Mouse (Mus musculus) midbrain, postnatal 0 days (tissue): Measurements from ENCODE around the gene Olfr286. TPM values are rescaled to one million over a fixed set of nuclear protein-coding genes. Genes with fewer than 3 reads are reported as not detected.

Experiments used
- ATAC-seq: fragments of 200-750 bp; cut with Nextera tagmentation; 2 replicates; pipeline ENCODE4 v1.8.0; 2017; ENCODE audit warnings: moderate number of reproducible peaks, mild to moderate bottlenecking, moderate TSS enrichment, moderate library complexity; ENCODE audit not compliant: low FRiP score
- DNase-seq: peaks from one replicate; pipeline ENCODE4 v3.0.0-alpha.2; 2015; ENCODE audit warnings: low spot score
- H3K27ac ChIP-seq: fragments of 300-500 bp; sonication (generic); 2 replicates; pipeline ENCODE4 v1.5.1; 2014; ENCODE audit warnings: low read depth, mild to moderate bottlenecking, low read length, mixed read lengths
- H3K27me3 ChIP-seq: fragments of 300-500 bp; sonication (generic); 2 replicates; pipeline ENCODE4 v1.6.1; 2014; ENCODE audit warnings: low read length, control low read depth, mixed read lengths; ENCODE audit not compliant: insufficient read depth
- H3K36me3 ChIP-seq: fragments of 300-500 bp; sonication (generic); 2 replicates; pipeline ENCODE4 v1.6.1; 2014; ENCODE audit warnings: low read length, control low read depth, mixed read lengths; ENCODE audit not compliant: insufficient read depth
- H3K4me1 ChIP-seq: fragments of 300-500 bp; sonication (generic); 2 replicates; pipeline ENCODE4 v1.6.1; 2014; ENCODE audit warnings: mild to moderate bottlenecking, control low read depth, antibody characterized with exemption, low read length, mixed read lengths; ENCODE audit not compliant: insufficient read depth
- H3K4me2 ChIP-seq: fragments of 300-500 bp; sonication (generic); 2 replicates; pipeline ENCODE4 v1.6.1; 2014; ENCODE audit warnings: low read depth, mild to moderate bottlenecking, low read length, mixed read lengths; ENCODE audit not compliant: poor library complexity, severe bottlenecking
- H3K4me3 ChIP-seq: fragments of 300-500 bp; sonication (generic); 2 replicates; pipeline ENCODE4 v1.5.1; 2014; ENCODE audit warnings: low read depth, mild to moderate bottlenecking, low read length, moderate library complexity
- H3K9ac ChIP-seq: fragments of 300-500 bp; sonication (generic); replicated peaks from 2 replicates; pipeline ENCODE4 v1.6.1; 2014; ENCODE audit warnings: mild to moderate bottlenecking, low read length, moderate library complexity, mixed read lengths; ENCODE audit not compliant: poor library complexity, severe bottlenecking
- H3K9me3 ChIP-seq: fragments of 300-500 bp; sonication (generic); 2 replicates; pipeline ENCODE4 v1.6.1; 2016; ENCODE audit warnings: low read length, control low read depth
- CTCF ChIP-seq: IDR thresholded peaks from 2 replicates; pipeline ENCODE4 v1.5.1; 2016; ENCODE audit warnings: antibody characterized with exemption, mild to moderate bottlenecking
- WGBS: fragments of 180-500 bp; shearing (Covaris S2); extraction: QIAGEN DNeasy Blood & Tissue Kit; methylation state at CpG from one replicate; pipeline ENCODE4 v1.1.7; 2014; 5-methylcytosine and 5-hydroxymethylcytosine counted together
- polyA plus RNA-seq: library from polyadenylated mRNA; unstranded; fragments of >200 nt; fragmentation: Nextera tagmentation; extraction: Ambion mirVana; gene quantifications from 2 replicates; pipeline ENCODE4 v1.2.1, GENCODE M21; 2015
- total RNA-seq: library from RNA; depleted of rRNA; stranded (reverse); fragments of >200 nt; gene quantifications from 2 replicates; pipeline ENCODE4 v1.2.3, GENCODE M21; 2014

The Olfr286 gene
- total and polyA plus RNA-seq, 2 experiments from 2014 or later: not detected

DNA sequence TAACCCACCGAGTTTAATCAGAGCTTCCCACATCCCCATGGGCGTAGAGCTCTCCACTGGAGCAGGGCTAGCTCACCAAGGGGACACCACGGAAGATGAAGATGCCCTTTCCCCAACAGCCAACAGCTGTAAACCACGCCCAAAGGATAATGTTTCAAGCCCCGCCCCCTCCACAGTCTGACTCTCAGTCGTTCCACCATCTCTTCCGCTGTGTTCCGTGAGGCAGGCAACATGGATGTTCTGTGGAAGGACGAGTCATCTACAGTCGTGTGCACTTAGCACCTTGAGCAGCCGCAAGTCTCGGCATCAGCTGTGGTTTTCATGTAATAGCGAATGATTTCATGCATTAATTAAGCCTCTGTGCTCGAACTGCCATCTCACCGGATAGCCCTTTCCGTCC is 8.6 kb downstream of the Olfr286 start:
- Histone ChIP-seq H3K4me1 (no peaks in the 10 kb centered on the region), H3K27me3 (no peaks in the 10 kb centered on the region), H3K9ac (no peak overlapping the region), H3K27ac (no peak overlapping the region), H3K36me3 (no peaks in the 10 kb centered on the region), H3K9me3 (no peaks in the 10 kb centered on the region), H3K4me3 (no peak overlapping the region), H3K4me2 (no peak overlapping the region)
- ATAC-seq (no peak), DNase-seq (peak; percentile 2)
- TF ChIP-seq CTCF: no peak
- WGBS: 51% methylated on average over 16 of the region's 16 CpGs

DNA sequence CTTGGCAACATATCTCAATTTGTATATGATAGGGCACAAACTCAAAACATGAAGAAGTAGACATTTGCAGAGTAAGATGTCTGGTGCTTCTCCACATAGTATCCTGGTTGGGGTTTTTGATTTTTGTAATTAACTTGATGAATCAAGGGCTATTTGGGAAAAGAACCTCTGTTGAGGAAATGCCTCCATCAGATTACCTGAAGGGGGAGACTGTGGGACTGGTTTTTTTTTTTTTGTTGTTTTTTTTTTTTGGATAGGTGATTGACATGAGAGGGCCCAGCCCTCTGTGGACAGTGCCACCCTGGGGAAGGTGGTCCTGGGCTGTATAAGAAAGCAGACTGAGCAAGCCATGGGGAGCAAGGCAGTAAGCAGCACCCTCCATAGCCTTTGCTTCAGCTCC is 11.9 kb downstream of the Olfr286 start:
- Histone ChIP-seq H3K4me2 (no peak overlapping the region), H3K27ac (no peak overlapping the region), H3K4me1 (no peaks in the 10 kb centered on the region), H3K9ac (no peak overlapping the region), H3K36me3 (no peaks in the 10 kb centered on the region), H3K9me3 (no peaks in the 10 kb centered on the region), H3K27me3 (no peaks in the 10 kb centered on the region), H3K4me3 (no peak overlapping the region)
- ATAC-seq: no peak
- DNase-seq: no peak
- no peak for TF ChIP-seq CTCF

DNA sequence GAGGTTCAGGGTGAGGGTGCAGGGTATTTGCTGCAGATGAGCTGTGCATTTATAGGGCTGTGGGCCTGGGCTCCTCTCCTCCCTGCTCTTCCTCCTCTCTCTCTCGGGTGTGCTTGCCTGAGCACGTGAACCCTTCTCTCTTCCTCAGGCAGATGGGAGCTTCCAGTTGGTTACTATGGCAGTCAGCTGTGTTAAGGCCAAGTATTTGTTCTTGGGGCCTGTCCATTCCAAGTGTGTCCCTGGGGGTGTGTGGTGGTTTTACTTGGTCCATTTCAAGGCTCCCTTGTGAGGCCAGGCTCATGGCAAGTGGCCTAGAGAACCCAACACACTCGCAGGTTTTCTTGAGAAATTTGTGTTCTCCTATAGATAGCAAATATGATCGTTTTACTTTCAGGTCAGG is 13.4 kb downstream of the Olfr286 start, which contains the start of the genes Gm44579 and Olfr287:
TSS of gene Gm44579 (minus strand) at position 101 of the 400 bp plus-strand sequence.
TSS of gene Olfr287 (minus strand) at position 180 of the 400 bp plus-strand sequence.
- Histone ChIP-seq H3K9me3 (no peaks in the 10 kb centered on the region), H3K9ac (no peak within 1 kb of the TSS), H3K4me1 (no peaks in the 10 kb centered on the region), H3K36me3 (no peaks in the 10 kb centered on the region), H3K27ac (no peak within 1 kb of the TSS), H3K4me3 (no peak within 1 kb of the TSS), H3K27me3 (no peaks in the 10 kb centered on the region), H3K4me2 (no peak within 1 kb of the TSS)
- no peak for TF ChIP-seq CTCF
- DNase-seq (peak; percentile 41), ATAC-seq (no peak)
- 77% methylated on average over 4 of the region's 4 CpGs for WGBS

DNA sequence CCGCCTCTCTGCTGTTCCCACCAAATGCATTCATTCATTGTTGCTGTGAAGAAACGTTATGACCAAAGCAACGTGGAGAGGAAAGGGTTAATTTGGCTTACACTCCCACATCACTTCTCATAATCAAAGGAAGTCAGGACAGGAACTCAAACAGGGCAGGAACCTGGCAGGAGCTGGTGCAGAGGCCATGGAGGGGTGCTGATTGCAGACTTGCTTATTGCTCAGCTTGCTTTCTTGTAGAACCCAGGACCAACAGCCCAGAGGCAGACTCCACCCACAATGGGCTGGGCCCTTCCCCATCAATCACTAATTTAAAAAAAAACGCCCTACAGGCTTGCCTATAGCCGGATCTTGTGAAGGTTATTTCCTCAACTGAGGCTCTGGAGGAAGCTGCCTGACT is 20.1 kb downstream of the Olfr286 start:
- Histone ChIP-seq H3K27ac (no peak overlapping the region), H3K9me3 (no peaks in the 10 kb centered on the region), H3K4me3 (no peak overlapping the region), H3K36me3 (no peaks in the 10 kb centered on the region), H3K4me2 (no peak overlapping the region), H3K27me3 (no peaks in the 10 kb centered on the region), H3K9ac (no peak overlapping the region), H3K4me1 (no peaks in the 10 kb centered on the region)
- ATAC-seq (no peak), DNase-seq (no peak)
- no peak for TF ChIP-seq CTCF
- 72% methylated on average over 5 of the region's 5 CpGs for WGBS

DNA sequence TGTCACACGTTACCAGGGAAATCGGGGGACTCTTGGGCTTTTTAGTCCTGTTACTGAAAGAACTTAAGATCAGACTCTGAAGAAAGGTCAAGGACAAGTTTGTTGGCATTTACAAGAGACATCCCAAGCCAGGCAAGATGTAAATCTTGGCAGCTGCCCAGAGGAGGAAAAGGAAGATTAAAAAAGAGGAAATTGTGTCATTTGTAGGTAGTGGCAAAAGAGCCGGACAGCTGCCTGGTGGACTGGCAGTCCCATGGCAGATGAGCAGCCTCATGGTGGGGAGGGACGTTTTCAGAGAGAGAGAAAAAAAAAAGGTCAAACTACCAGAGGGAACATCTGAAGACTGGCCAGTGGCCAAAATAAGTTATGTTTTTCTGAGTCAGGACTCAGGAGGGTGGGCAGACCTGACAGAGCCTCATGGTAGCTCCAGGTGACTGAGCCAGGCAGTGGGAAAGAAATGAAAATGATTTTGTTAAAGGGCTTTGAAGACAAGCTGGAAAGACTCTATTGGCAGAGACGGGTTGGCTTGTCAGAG is 20.8 kb downstream of the Olfr286 start:
- no peak for TF ChIP-seq CTCF
- Histone ChIP-seq H3K9ac (no peak overlapping the region), H3K9me3 (no peaks in the 10 kb centered on the region), H3K27ac (no peak overlapping the region), H3K4me3 (no peak overlapping the region), H3K36me3 (no peaks in the 10 kb centered on the region), H3K27me3 (no peaks in the 10 kb centered on the region), H3K4me2 (no peak overlapping the region), H3K4me1 (no peaks in the 10 kb centered on the region)
- WGBS: 81% methylated on average over 5 of the region's 5 CpGs
- DNase-seq: no peak
- no peak for ATAC-seq

DNA sequence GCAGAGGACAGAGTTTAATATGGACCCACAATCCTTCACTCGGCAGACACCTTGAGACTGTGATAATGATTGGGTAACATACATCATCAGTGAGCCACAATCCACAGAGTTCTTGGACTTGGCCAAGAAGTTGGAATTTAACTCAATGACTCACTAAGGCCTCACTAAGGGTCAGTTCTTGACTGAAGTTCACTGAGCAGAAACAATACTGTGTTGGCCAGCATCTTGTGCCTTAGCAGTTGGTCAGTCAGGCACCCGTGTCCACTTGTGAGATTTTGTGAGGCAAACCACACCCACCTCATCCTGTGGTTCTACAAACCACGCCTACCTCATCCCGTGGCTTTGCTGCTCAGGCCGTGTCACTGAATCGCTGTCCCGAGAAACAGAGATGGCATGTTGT is 24.6 kb downstream of the Olfr286 start:
- Histone ChIP-seq H3K27me3 (no peaks in the 10 kb centered on the region), H3K4me2 (no peak overlapping the region), H3K27ac (no peak overlapping the region), H3K9ac (no peak overlapping the region), H3K4me1 (no peaks in the 10 kb centered on the region), H3K9me3 (no peaks in the 10 kb centered on the region), H3K36me3 (no peaks in the 10 kb centered on the region), H3K4me3 (no peak overlapping the region)
- WGBS: 78% methylated on average over 7 of the region's 7 CpGs
- ATAC-seq: no peak
- DNase-seq: no peak
- TF ChIP-seq CTCF: no peak
